Mouse (Mus musculus): ENCODE results near the gene A1bg. TPM values are rescaled to one million over a fixed set of nuclear protein-coding genes. Genes with fewer than 3 reads are reported as not detected.
A peak's percentile ranks its signal among the peaks of the same experiment; 100 is the strongest.

A1bg gene
- not detected in 2 replicates for polyA plus RNA-seq (2014; fragmentation: Nextera tagmentation; extraction: Ambion mirVana)

- DNase-seq (no peak), ATAC-seq (ENCODE audit: insufficient read depth) (no peak)
- H3K4me1 ChIP-seq (ENCODE audit: insufficient read depth): no peaks in the 10 kb centered on the region
- TF ChIP-seq CTCF (IDR thresholded peaks at IDR 0.05; ENCODE audit: low read depth): no peak
- no peaks in the 10 kb centered on the region for H3K36me3 ChIP-seq (ENCODE audit: insufficient read depth)
- H3K27me3 ChIP-seq (ENCODE audit: insufficient read depth, low read length): no peaks in the 10 kb centered on the region
- no peaks in the 10 kb centered on the region for H3K9me3 ChIP-seq (ENCODE audit: low read depth, low read length)
- H3K4me2 ChIP-seq: no peak within 1 kb of the TSS
- H3K9ac ChIP-seq: no peak within 1 kb of the TSS
- no peak within 1 kb of the TSS for H3K4me3 ChIP-seq (ENCODE audit: low read depth, low read length)
- no peak within 1 kb of the TSS for H3K27ac ChIP-seq (ENCODE audit: low read depth)
Measured at GRCm38 (mm10) chr15:60922912-60923311, at the start of gene A1bg. TSS of gene A1bg (minus strand) at chr15:60923012.

DNA sequence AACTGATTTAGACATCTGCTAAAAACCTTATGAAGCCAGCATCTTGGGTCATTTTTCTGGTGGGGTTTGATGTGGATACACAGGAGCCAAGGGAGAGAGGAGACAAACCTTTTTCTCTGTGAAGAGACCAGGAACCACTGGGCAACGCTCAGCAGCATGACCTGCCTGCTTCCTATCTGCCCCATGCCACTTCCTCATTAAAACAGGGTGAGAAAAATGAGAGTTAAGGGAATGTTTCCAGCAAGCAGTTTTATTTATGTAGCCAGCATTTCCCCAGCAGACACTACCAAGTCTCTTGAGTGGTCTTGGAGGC, 45.7 kb upstream of the A1bg start:
- TF ChIP-seq CTCF (IDR thresholded peaks at IDR 0.05; ENCODE audit: low read depth): no peak
- H3K9me3 ChIP-seq (ENCODE audit: low read depth, low read length): no peaks in the 10 kb centered on the region
- H3K9ac ChIP-seq: no peak overlapping the region
- 71% methylated on average over 1 of the region's 1 CpGs for WGBS
- no peak overlapping the region for H3K4me2 ChIP-seq
- ATAC-seq (ENCODE audit: insufficient read depth) (no peak), DNase-seq (no peak)
- no peaks in the 10 kb centered on the region for H3K4me1 ChIP-seq (ENCODE audit: insufficient read depth)
- no peak overlapping the region for H3K4me3 ChIP-seq (ENCODE audit: low read depth, low read length)
- no peaks in the 10 kb centered on the region for H3K36me3 ChIP-seq (ENCODE audit: insufficient read depth)
- no peak overlapping the region for H3K27ac ChIP-seq (ENCODE audit: low read depth)
- H3K27me3 ChIP-seq (ENCODE audit: insufficient read depth, low read length): no peaks in the 10 kb centered on the region

DNA sequence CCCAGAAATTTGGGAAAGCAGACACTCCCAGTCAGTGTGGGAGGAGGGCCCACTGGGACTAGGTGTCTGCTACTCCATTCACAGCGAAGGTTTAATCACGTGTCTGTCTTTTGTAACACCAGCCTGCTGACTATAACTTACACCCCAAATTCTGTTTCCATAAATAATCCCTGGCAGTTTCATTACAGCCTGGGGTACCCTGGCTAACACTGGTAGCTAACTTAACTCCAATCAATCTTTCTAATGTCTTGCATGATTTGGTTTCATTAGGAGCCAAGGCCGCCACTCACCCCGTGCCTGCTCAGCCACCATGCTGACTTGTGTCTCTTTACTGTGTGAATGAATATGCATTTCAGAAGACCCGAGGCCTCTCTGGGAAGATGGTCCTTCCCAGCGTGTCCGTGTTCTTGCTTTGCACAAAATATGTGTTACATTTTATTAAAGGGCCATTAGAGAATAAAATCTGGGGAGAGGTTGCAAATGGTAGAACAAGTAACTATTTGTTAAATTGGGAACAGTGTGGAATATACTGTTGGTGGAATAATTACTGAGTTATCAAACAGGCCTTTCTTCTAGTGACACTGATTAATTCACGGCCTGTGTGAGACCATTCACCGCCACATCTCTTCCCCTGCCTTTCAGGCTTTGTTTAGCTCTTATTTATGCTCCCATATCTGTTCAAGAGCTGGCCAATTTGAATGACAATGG, 45.2 kb upstream of the A1bg start:
- Histone ChIP-seq H3K9me3 (ENCODE audit: low read depth, low read length) (no peaks in the 10 kb centered on the region), H3K4me2 (no peak overlapping the region), H3K4me3 (ENCODE audit: low read depth, low read length) (no peak overlapping the region), H3K27me3 (ENCODE audit: insufficient read depth, low read length) (no peaks in the 10 kb centered on the region), H3K27ac (ENCODE audit: low read depth) (no peak overlapping the region), H3K36me3 (ENCODE audit: insufficient read depth) (no peaks in the 10 kb centered on the region), H3K9ac (no peak overlapping the region), H3K4me1 (ENCODE audit: insufficient read depth) (no peaks in the 10 kb centered on the region)
- no peak for ATAC-seq (ENCODE audit: insufficient read depth)
- TF ChIP-seq CTCF (IDR thresholded peaks at IDR 0.05; ENCODE audit: low read depth): no peak
- DNase-seq: no peak
- 62% methylated on average over 9 of the region's 9 CpGs for WGBS

GRCm38 (mm10) chr15:60925686-60926085, 2.9 kb upstream of the A1bg start:
- DNase-seq: peak; percentile 37
- no peak overlapping the region for H3K4me2 ChIP-seq
- H3K4me1 ChIP-seq (ENCODE audit: insufficient read depth): no peaks in the 10 kb centered on the region
- 6% methylated on average over 4 of the region's 4 CpGs for WGBS
- no peaks in the 10 kb centered on the region for H3K27me3 ChIP-seq (ENCODE audit: insufficient read depth, low read length)
- H3K36me3 ChIP-seq (ENCODE audit: insufficient read depth): no peaks in the 10 kb centered on the region
- 0 out of 2 replicates have a peak, but pooled peaks have one; percentile 47 for ATAC-seq (ENCODE audit: insufficient read depth)
- H3K4me3 ChIP-seq (ENCODE audit: low read depth, low read length): no peak overlapping the region
- no peak overlapping the region for H3K9ac ChIP-seq
- no peak overlapping the region for H3K27ac ChIP-seq (ENCODE audit: low read depth)
- no peak for TF ChIP-seq CTCF (IDR thresholded peaks at IDR 0.05; ENCODE audit: low read depth)
- H3K9me3 ChIP-seq (ENCODE audit: low read depth, low read length): no peaks in the 10 kb centered on the region

GRCm38 (mm10) chr15:60903763-60904697, 18.8 kb downstream of the A1bg start:
- no peak for ATAC-seq (ENCODE audit: insufficient read depth)

GRCm38 (mm10) chr15:60898187-60898965, 24.4 kb downstream of the A1bg start:
- WGBS: 64% methylated on average over 6 of the region's 6 CpGs
- no peaks in the 10 kb centered on the region for H3K27me3 ChIP-seq (ENCODE audit: insufficient read depth, low read length)

More at GRCm38 (mm10) chr15:60903763-60904697, 18.8 kb downstream of the A1bg start:
- Histone ChIP-seq H3K4me1 (ENCODE audit: insufficient read depth) (no peaks in the 10 kb centered on the region), H3K27ac (ENCODE audit: low read depth) (no peak overlapping the region), H3K9me3 (ENCODE audit: low read depth, low read length) (no peaks in the 10 kb centered on the region), H3K27me3 (ENCODE audit: insufficient read depth, low read length) (no peaks in the 10 kb centered on the region), H3K4me3 (ENCODE audit: low read depth, low read length) (no peak overlapping the region), H3K4me2 (no peak overlapping the region), H3K9ac (no peak overlapping the region), H3K36me3 (ENCODE audit: insufficient read depth) (no peaks in the 10 kb centered on the region)
- no peak for TF ChIP-seq CTCF (IDR thresholded peaks at IDR 0.05; ENCODE audit: low read depth)
- 62% methylated on average over 6 of the region's 6 CpGs for WGBS
- DNase-seq: no peak

More at GRCm38 (mm10) chr15:60898187-60898965, 24.4 kb downstream of the A1bg start:
- ATAC-seq (ENCODE audit: insufficient read depth): no peak
- H3K4me1 ChIP-seq (ENCODE audit: insufficient read depth): no peaks in the 10 kb centered on the region
- H3K9me3 ChIP-seq (ENCODE audit: low read depth, low read length): no peaks in the 10 kb centered on the region
- no peak for DNase-seq
- H3K4me2 ChIP-seq: no peak overlapping the region
- no peak overlapping the region for H3K27ac ChIP-seq (ENCODE audit: low read depth)
- no peak overlapping the region for H3K4me3 ChIP-seq (ENCODE audit: low read depth, low read length)
- H3K36me3 ChIP-seq (ENCODE audit: insufficient read depth): no peaks in the 10 kb centered on the region
- no peak for TF ChIP-seq CTCF (IDR thresholded peaks at IDR 0.05; ENCODE audit: low read depth)
- no peak overlapping the region for H3K9ac ChIP-seq

All from lung, embryonic 14.5 days (tissue).